Mouse (Mus musculus): ENCODE results near the gene Ccdc60.

- TF ChIP-seq CTCF (IDR thresholded peaks at IDR 0.05; ENCODE audit: low read depth, low read length): no peak
- no peak for TF ChIP-seq POLR2A (IDR thresholded peaks at IDR 0.05; ENCODE audit: borderline replicate concordance, low read depth, low read length)
Measured at GRCm38 (mm10) chr5:116252186-116252585, 36.6 kb downstream of the Ccdc60 start.
